Mouse (Mus musculus): ENCODE measurements around the gene Tex47. TPM values are rescaled to one million over a fixed set of nuclear protein-coding genes. Genes with fewer than 3 reads are reported as not detected.

The Tex47 gene
- 0.16 TPM in 1 of 2 replicates, not detected in the other for polyA plus RNA-seq (2016; fragmentation: Nextera tagmentation; extraction: Ambion mirVana)

DNA sequence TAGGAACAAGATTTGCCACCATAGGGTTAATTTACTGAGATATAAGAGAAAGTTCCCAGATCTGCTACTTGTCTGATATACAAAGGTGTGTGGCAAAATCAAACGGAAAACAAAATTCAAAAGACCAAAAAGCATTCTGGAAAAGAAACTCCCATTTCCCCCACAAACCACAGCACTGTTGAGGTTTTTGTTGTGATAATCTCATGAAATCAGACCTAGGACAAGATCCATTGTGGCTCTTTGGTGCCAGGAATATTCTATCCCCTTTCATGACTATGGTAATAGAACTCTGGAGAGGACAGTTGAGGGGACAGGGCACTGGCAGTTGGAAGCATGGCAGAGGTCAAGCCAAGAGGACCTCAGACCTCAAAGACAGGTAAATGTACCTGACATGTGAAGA, at the start of gene Tex47:
Gene Tex47, plus strand, starts transcription at position 301 of the 400 bp plus-strand sequence.
- Histone ChIP-seq H3K36me3 (no peaks in the 10 kb centered on the region), H3K27ac (no peak within 1 kb of the TSS), H3K4me3 (replicated peaks) (no peak within 1 kb of the TSS), H3K4me1 (replicated peaks) (no peaks in the 10 kb centered on the region), H3K9ac (replicated peaks) (no peak within 1 kb of the TSS), H3K4me2 (no peak within 1 kb of the TSS), H3K27me3 (no peaks in the 10 kb centered on the region), H3K9me3 (no peaks in the 10 kb centered on the region)
- no peak for ATAC-seq (ENCODE audit: insufficient number of reproducible peaks, insufficient read depth, low FRiP score, low TSS enrichment, low read depth)
- 85% methylated on average over 1 of the region's 1 CpGs for WGBS

DNA sequence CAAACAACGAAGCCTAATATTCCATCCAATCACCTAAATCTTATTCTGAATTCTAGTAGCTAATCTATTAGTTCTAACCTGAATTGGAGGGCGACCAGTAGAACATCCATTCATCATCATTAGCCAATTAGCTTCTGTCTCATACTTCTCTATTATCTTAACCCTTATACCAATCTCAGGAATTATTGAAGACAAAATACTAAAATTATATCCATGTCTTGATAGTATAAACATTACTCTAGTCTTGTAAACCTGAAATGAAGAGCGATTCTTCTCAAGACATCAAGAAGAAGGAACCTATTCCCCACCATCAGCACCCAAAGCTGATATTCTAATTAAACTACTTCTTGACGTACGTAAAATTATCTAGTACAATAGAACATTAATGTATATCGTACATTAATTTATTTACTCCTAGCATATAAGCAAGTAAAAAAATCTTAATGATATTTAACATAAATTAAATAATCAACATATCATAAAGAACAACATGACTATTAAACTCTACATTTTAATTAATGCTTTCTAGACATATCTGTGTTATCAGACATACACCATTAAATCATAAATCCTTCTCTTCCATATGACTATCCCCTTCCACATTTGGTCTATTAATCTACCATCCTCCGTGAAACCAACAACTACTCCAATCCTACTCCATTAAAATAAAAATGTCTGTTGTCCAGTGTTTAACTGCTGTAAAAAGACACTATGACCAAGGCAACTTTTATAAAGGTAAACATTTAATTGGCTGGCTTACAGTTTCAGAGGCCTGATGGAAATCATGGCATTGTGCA, 27.1 kb upstream of the Tex47 start:
- WGBS: 86% methylated on average over 7 of the region's 7 CpGs

DNA sequence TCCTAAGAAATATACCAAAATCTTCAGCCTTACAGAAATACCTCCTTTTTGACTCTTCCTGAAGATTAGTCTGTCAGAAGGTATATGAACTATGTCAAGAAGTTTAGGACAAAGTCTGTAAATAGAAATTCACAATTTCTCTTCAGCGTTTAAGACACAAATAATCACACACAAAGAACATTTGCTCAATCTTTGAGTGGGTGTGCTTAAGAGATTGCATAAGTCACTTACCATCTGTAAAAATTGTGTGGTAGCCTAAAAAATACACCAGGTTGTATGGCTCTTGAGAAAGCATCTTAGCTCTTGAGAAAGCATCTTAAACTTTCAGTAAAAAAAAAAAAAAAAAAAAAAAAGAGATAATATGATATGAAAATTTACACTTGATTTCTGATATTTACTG, 19.6 kb upstream of the Tex47 start:
- 93% methylated on average over 1 of the region's 1 CpGs for WGBS
- H3K9ac ChIP-seq (replicated peaks): no peak overlapping the region
- no peak for ATAC-seq (ENCODE audit: insufficient number of reproducible peaks, insufficient read depth, low FRiP score, low TSS enrichment, low read depth)
- no peaks in the 10 kb centered on the region for H3K9me3 ChIP-seq
- no peak overlapping the region for H3K27ac ChIP-seq
- no peaks in the 10 kb centered on the region for H3K36me3 ChIP-seq
- no peaks in the 10 kb centered on the region for H3K27me3 ChIP-seq
- no peaks in the 10 kb centered on the region for H3K4me1 ChIP-seq (replicated peaks)
- no peak overlapping the region for H3K4me3 ChIP-seq (replicated peaks)
- H3K4me2 ChIP-seq: no peak overlapping the region

More for the DNA sequence above, 27.1 kb upstream of the Tex47 start:
- Histone ChIP-seq H3K9me3 (no peaks in the 10 kb centered on the region), H3K4me1 (replicated peaks) (no peaks in the 10 kb centered on the region), H3K9ac (replicated peaks) (no peak overlapping the region), H3K36me3 (no peaks in the 10 kb centered on the region), H3K27me3 (no peaks in the 10 kb centered on the region), H3K4me2 (no peak overlapping the region), H3K4me3 (replicated peaks) (no peak overlapping the region), H3K27ac (no peak overlapping the region)
- no peak for ATAC-seq (ENCODE audit: insufficient number of reproducible peaks, insufficient read depth, low FRiP score, low TSS enrichment, low read depth)

DNA sequence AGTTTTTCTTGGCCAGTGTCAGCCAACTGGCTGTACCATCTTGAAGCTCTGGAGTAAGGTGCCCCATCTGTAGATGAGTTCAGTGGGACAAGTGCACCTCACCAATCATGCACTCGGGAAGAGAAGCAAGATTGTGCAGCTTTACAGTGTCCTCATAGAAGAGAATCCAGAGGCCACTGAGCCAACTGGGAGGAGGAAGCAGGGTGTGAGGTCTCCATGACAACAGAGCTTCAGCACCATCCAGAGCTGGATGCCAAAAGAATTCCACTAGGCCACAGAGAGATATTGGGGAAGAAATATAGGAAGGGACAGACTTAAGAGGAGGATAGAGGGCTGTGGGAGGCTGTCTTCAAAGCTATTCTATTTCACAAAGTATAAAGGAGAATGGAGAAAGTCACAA, 950 bp upstream of the Tex47 start:
- Histone ChIP-seq H3K4me3 (replicated peaks) (no peak overlapping the region), H3K9me3 (no peaks in the 10 kb centered on the region), H3K9ac (replicated peaks) (no peak overlapping the region), H3K4me1 (replicated peaks) (no peaks in the 10 kb centered on the region), H3K36me3 (no peaks in the 10 kb centered on the region), H3K27me3 (no peaks in the 10 kb centered on the region), H3K27ac (no peak overlapping the region), H3K4me2 (no peak overlapping the region)
- no peak for ATAC-seq (ENCODE audit: insufficient number of reproducible peaks, insufficient read depth, low FRiP score, low TSS enrichment, low read depth)
- WGBS: 88% methylated on average over 1 of the region's 1 CpGs

DNA sequence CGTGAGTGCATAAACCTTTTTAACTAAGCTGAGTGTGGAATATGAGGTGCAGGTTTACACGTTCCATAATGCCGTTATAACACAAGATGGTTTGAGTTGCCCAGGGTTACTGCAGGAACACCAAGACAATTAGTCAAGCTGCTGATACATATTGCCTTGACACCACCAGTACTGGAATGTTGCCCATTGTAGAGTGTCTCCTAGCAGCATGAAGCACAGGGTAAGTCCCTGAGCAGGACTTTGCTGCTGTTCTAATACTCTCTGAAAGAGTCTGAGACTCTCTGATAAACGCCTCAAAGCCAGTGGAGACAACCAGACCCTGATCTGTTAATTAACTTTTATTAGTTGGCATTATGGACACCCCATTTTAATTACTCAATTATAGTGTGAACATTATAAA, 21.7 kb downstream of the Tex47 start:
- Histone ChIP-seq H3K9ac (replicated peaks) (no peak overlapping the region), H3K27me3 (no peaks in the 10 kb centered on the region), H3K9me3 (no peaks in the 10 kb centered on the region), H3K4me3 (replicated peaks) (no peak overlapping the region), H3K36me3 (no peaks in the 10 kb centered on the region), H3K4me2 (no peak overlapping the region), H3K4me1 (replicated peaks) (no peaks in the 10 kb centered on the region), H3K27ac (no peak overlapping the region)
- ATAC-seq (ENCODE audit: insufficient number of reproducible peaks, insufficient read depth, low FRiP score, low TSS enrichment, low read depth): no peak
- WGBS: 70% methylated on average over 4 of the region's 4 CpGs

DNA sequence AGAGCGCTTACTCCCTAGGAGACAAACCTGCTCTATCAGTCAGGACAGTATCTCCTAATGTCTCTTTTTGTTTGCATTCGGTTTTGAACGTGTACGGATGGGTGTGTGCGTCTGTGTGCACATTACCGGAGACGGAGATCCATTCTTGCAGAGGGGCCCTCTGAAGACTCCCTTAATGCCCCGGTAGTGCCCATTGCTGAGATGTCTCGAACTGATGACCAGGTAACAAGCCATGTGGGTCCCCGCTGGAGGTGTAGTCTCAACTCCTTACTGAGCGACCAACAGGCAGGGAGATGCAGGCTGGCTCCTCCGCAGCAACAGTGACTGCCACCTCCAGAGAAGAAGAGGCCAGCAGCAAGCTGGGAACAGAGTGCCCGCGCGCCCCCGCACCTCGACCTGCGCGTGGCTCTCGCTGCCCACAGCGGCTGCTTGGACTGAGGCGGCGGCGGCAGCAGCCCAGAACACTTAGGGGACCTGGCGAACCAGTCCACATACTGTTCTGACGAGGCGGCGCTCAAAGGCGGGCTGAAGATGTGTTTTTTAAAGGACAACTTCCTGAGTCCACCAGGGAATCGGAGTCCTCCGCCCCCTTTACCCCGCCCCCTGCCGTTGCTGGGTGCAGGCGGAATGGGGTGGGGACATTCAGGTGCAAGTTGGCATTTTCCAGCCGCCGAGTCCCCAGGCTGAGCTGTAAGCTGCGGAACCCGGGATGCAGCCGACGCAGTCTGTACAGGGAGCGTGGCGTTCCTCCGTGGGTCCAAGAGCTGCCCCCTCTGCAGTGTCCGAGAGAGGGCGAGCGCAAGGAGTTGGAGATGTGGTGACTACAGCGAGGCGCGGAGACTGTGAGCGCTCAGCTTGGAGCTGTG, 40.5 kb downstream of the Tex47 start, which contains the start of gene Zfp804b:
Gene Zfp804b, minus strand, starts transcription at position 612 of the 866 bp plus-strand sequence.
- WGBS: under 1% methylated on average over 50 of the region's 50 CpGs
- H3K4me1 ChIP-seq (replicated peaks): 0 out of 2 replicates have a peak, but pooled peaks cover 4% of the 10 kb centered on the region
- peak; percentile 89 for ATAC-seq (ENCODE audit: insufficient number of reproducible peaks, insufficient read depth, low FRiP score, low TSS enrichment, low read depth)
- H3K9me3 ChIP-seq: no peaks in the 10 kb centered on the region
- peak within 1 kb of the TSS; percentile 53 for H3K4me3 ChIP-seq (replicated peaks)
- H3K27ac ChIP-seq: no peak within 1 kb of the TSS
- H3K9ac ChIP-seq (replicated peaks): peak within 1 kb of the TSS; percentile 53
- H3K36me3 ChIP-seq: no peaks in the 10 kb centered on the region
- H3K27me3 ChIP-seq: peaks cover 6% of the 10 kb centered on the region
- H3K4me2 ChIP-seq: peak within 1 kb of the TSS; percentile 93

DNA sequence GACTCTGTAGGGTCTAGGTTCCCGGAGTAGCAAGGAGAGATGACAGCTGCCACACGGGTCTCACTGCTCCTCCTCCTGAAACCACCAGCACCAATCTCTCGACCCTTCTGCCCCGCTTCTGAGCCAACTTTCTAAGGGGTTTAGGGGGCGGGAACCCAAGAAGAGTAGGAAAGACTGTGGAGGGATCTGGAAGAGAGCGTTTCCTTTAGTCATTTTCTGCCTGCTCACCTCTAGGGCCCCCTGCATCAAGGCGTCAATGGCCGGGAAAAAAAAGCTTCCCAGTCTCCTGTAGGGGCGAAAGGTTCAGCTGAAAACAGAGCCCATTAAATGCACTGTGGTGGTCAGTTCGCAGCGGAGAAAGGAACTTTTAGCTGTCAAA, 41.1 kb downstream of the Tex47 start:
- Histone ChIP-seq H3K36me3 (no peaks in the 10 kb centered on the region), H3K27me3 (peaks cover 6% of the 10 kb centered on the region), H3K9me3 (no peaks in the 10 kb centered on the region), H3K4me3 (replicated peaks) (peak overlapping the region; percentile 53), H3K4me2 (peak overlapping the region; percentile 93), H3K9ac (replicated peaks) (peak overlapping the region; percentile 53; the same call in 1 of the 2 replicates), H3K27ac (no peak overlapping the region), H3K4me1 (replicated peaks) (0 out of 2 replicates have a peak, but pooled peaks cover 4% of the 10 kb centered on the region)
- peak; percentile 67; the same call in 1 of the 2 replicates for ATAC-seq (ENCODE audit: insufficient number of reproducible peaks, insufficient read depth, low FRiP score, low TSS enrichment, low read depth)
- WGBS: 0% methylated on average over 11 of the region's 11 CpGs

Other genes starting within 250 kb of the Tex47 start
- 0.15 and 0.19 TPM in 2 replicates for gene Zfp804b, start 40.6 kb downstream of the Tex47 start, polyA plus RNA-seq (2016; fragmentation: Nextera tagmentation; extraction: Ambion mirVana)

Data from limb, embryonic 12.5 days (tissue).